Mouse (Mus musculus) hindbrain, embryonic 15.5 days (tissue): ENCODE measurements around the gene Fam240a. TPM values are rescaled to one million over a fixed set of nuclear protein-coding genes. Genes with fewer than 3 reads are reported as not detected.

Experiments used
- ATAC-seq: fragments of 200-750 bp; cut with Nextera tagmentation; 2 replicates; pipeline ENCODE4 v1.8.0; 2017; ENCODE audit warnings: low read depth, moderate number of reproducible peaks, moderate TSS enrichment; ENCODE audit not compliant: low FRiP score
- H3K27ac ChIP-seq: fragments of 300-500 bp; sonication (generic); replicated peaks from 2 replicates; pipeline ENCODE4 v1.5.1; 2015; ENCODE audit warnings: mild to moderate bottlenecking, inconsistent platforms
- H3K27me3 ChIP-seq: fragments of 300-500 bp; sonication (generic); 2 replicates; pipeline ENCODE4 v1.6.1; 2015; ENCODE audit warnings: control low read depth, inconsistent platforms
- H3K36me3 ChIP-seq: fragments of 300-500 bp; sonication (generic); 2 replicates; pipeline ENCODE4 v1.6.1; 2015; ENCODE audit warnings: control low read depth, inconsistent platforms
- H3K4me1 ChIP-seq: fragments of 300-500 bp; sonication (generic); replicated peaks from 2 replicates; pipeline ENCODE4 v1.6.1; 2015; ENCODE audit warnings: control low read depth, inconsistent platforms
- H3K4me2 ChIP-seq: fragments of 300-500 bp; sonication (generic); 2 replicates; pipeline ENCODE4 v1.6.1; 2015; ENCODE audit warnings: moderate library complexity, mild to moderate bottlenecking, inconsistent platforms
- H3K4me3 ChIP-seq: fragments of 300-500 bp; sonication (generic); 2 replicates; pipeline ENCODE4 v1.5.1; 2015; ENCODE audit warnings: mild to moderate bottlenecking, inconsistent platforms
- H3K9ac ChIP-seq: fragments of 300-500 bp; sonication (generic); 2 replicates; pipeline ENCODE4 v1.6.1; 2015; ENCODE audit warnings: inconsistent platforms
- H3K9me3 ChIP-seq: fragments of 300-500 bp; sonication (generic); 2 replicates; pipeline ENCODE4 v1.6.1; 2016; ENCODE audit warnings: control low read depth, inconsistent platforms
- whole genome bisulfite sequencing: fragments of 180-500 bp; shearing (Covaris S2); methylation state at CpG from one replicate; pipeline ENCODE4 v1.1.7; 2015; 5-methylcytosine and 5-hydroxymethylcytosine counted together
- polyA plus RNA-seq: library from polyadenylated mRNA; unstranded; fragments of >200 nt; fragmentation: Nextera tagmentation; extraction: Ambion mirVana; gene quantifications from 2 replicates; pipeline ENCODE4 v1.2.1, GENCODE M21; 2015

Fam240a gene
- polyA plus RNA-seq, 1 experiment from 2014 or later: not detected

GRCm38 (mm10) chr9:110907201-110907837 lies 9.3 kb downstream of the Fam240a start:
- no peaks in the 10 kb centered on the region for H3K27me3 ChIP-seq
- H3K27ac ChIP-seq: no peak overlapping the region
- WGBS: 94% methylated on average over 11 of the region's 11 CpGs
- ATAC-seq: no peak
- no peak overlapping the region for H3K4me2 ChIP-seq
- H3K4me3 ChIP-seq: no peak overlapping the region
- no peaks in the 10 kb centered on the region for H3K36me3 ChIP-seq
- H3K4me1 ChIP-seq: no peaks in the 10 kb centered on the region
- H3K9ac ChIP-seq: no peak overlapping the region
- H3K9me3 ChIP-seq: no peaks in the 10 kb centered on the region

DNA sequence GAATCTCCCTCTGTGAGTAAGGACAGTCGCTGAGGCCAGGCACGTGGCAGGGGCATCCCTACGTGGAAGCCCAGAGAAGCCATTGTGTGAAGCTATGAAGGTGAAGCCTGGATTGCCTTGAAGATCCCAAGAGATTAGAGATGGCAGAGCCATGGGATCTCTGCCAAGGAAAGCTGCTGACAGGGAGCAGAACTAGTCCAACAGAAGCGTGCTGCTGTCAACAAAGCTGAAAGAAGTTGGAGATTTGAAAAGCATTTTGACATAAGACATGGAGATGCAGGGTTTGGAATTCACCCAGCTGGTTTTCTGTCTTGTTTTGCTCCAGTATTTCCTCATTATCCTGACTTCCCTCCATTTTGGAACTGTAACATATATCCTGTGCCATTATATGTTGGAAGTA lies 14.4 kb downstream of the Fam240a start:
- H3K27me3 ChIP-seq: no peaks in the 10 kb centered on the region
- WGBS: 73% methylated on average over 4 of the region's 4 CpGs
- H3K36me3 ChIP-seq: no peaks in the 10 kb centered on the region
- no peaks in the 10 kb centered on the region for H3K9me3 ChIP-seq
- no peak overlapping the region for H3K27ac ChIP-seq
- no peak overlapping the region for H3K4me2 ChIP-seq
- no peak overlapping the region for H3K9ac ChIP-seq
- no peak overlapping the region for H3K4me3 ChIP-seq
- ATAC-seq: no peak
- H3K4me1 ChIP-seq: no peaks in the 10 kb centered on the region

DNA sequence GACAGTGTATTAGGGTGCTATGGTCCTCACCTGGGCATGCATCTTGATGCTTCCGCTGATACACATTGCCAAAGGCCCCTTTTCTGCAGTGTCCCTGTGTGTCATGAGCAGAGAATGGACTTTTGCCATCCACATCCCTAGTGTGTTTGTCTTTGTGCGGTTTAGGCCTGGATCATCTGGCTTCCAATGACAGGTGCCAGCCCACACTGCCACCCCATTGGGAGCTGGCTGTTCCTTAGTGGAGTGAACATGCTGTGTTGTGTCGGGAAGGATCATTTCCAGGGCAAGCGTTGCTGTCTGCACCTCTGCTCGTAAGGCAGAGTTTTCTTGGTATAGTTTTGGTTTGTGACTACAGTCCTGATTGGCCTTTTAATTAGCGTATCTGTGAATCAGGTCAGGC lies 15.5 kb downstream of the Fam240a start:
- WGBS: 75% methylated on average over 6 of the region's 6 CpGs
- no peaks in the 10 kb centered on the region for H3K9me3 ChIP-seq
- no peak overlapping the region for H3K4me2 ChIP-seq
- H3K36me3 ChIP-seq: no peaks in the 10 kb centered on the region
- H3K4me3 ChIP-seq: no peak overlapping the region
- ATAC-seq: no peak
- H3K9ac ChIP-seq: no peak overlapping the region
- H3K4me1 ChIP-seq: 0 out of 2 replicates have a peak, but pooled peaks cover 3% of the 10 kb centered on the region
- H3K27ac ChIP-seq: no peak overlapping the region
- no peaks in the 10 kb centered on the region for H3K27me3 ChIP-seq

- no peaks in the 10 kb centered on the region for H3K36me3 ChIP-seq
- 60% methylated on average over 10 of the region's 10 CpGs for WGBS
- 0 out of 2 replicates have a peak, but pooled peaks cover 8% of the 10 kb centered on the region for H3K4me1 ChIP-seq
- no peak overlapping the region for H3K4me3 ChIP-seq
- H3K9me3 ChIP-seq: no peaks in the 10 kb centered on the region
- no peaks in the 10 kb centered on the region for H3K27me3 ChIP-seq
- ATAC-seq: no peak
- no peak overlapping the region for H3K27ac ChIP-seq
- H3K4me2 ChIP-seq: no peak overlapping the region
- H3K9ac ChIP-seq: no peak overlapping the region
Measured at GRCm38 (mm10) chr9:110899451-110900008, 17.1 kb downstream of the Fam240a start.

DNA sequence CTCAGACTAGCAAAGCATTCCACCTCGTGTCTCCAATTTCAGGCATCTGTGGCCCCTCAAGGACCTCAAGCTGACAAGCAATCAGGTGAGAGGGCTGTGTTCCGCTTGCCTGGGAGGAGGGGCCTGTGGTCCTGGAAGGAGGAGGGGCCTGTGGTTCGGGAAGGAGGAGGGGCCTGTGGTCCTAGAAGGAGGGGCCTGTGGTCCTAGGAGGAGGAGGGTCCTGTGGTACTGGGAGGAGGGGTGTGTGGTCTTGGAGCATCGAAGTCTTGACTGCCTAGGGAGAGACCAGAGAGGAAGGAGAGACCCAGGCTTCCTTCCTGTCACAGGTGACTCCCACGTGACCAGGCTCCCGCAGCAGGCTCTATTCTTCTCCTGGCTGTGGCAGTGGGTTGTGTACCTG lies 20.1 kb downstream of the Fam240a start:
- Histone ChIP-seq H3K36me3 (no peaks in the 10 kb centered on the region), H3K4me1 (0 out of 2 replicates have a peak, but pooled peaks cover 8% of the 10 kb centered on the region), H3K27ac (no peak overlapping the region), H3K9me3 (no peaks in the 10 kb centered on the region), H3K27me3 (no peaks in the 10 kb centered on the region), H3K4me3 (no peak overlapping the region), H3K4me2 (0 out of 2 replicates have a peak overlapping the region, but pooled peaks have one; percentile 9), H3K9ac (no peak overlapping the region)
- ATAC-seq: 0 out of 2 replicates have a peak, but pooled peaks have one; percentile 51
- WGBS: 13% methylated on average over 6 of the region's 6 CpGs

DNA sequence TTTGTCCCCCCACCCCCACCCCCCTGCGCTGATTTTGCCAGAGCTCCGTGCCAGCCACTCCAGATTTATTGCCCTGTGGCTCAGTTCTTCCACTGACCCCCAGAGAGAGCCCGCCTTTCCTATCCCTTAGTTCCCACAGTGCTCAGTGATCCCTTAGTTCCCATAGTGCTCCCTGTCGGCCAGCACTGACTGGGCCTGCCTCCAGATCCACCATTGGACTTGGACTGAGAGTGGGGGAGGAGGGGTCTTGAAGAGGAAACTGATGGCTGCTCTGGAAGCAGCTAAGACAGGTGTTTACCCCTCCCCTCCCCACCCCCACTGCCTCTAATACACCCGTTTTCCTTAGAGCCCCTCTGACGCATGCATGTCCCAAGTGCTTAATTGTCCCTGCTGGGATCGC lies 20.7 kb downstream of the Fam240a start:
- no peak for ATAC-seq
- no peaks in the 10 kb centered on the region for H3K36me3 ChIP-seq
- H3K27me3 ChIP-seq: no peaks in the 10 kb centered on the region
- 19% methylated on average over 7 of the region's 7 CpGs for WGBS
- 0 out of 2 replicates have a peak, but pooled peaks cover 8% of the 10 kb centered on the region for H3K4me1 ChIP-seq
- no peak overlapping the region for H3K4me3 ChIP-seq
- H3K9me3 ChIP-seq: no peaks in the 10 kb centered on the region
- H3K9ac ChIP-seq: no peak overlapping the region
- no peak overlapping the region for H3K27ac ChIP-seq
- 0 out of 2 replicates have a peak overlapping the region, but pooled peaks have one; percentile 9 for H3K4me2 ChIP-seq

DNA sequence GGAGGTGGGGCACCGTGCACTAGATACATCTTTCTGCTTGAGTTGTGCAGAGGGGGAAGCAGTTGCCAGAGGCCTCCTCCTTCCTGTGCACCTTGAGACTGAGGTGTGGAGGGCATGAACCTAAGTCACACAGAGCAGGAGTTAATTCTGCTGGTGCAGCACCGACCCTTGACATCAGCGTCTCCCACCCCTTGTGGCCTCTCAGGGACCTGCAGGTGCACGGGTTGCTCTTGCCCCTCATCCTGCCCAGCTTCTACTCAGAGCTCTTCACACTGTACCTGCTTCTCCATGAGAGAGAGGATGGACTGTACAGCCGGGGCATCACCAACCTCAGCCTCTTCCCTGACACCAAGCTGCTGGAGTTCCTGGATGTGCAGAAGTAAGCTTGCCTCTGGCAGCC lies 21.2 kb downstream of the Fam240a start:
- no peak overlapping the region for H3K4me2 ChIP-seq
- H3K4me3 ChIP-seq: no peak overlapping the region
- H3K27ac ChIP-seq: no peak overlapping the region
- no peak overlapping the region for H3K9ac ChIP-seq
- no peaks in the 10 kb centered on the region for H3K36me3 ChIP-seq
- no peaks in the 10 kb centered on the region for H3K27me3 ChIP-seq
- H3K9me3 ChIP-seq: no peaks in the 10 kb centered on the region
- no peak for ATAC-seq
- H3K4me1 ChIP-seq: 0 out of 2 replicates have a peak, but pooled peaks cover 8% of the 10 kb centered on the region
- WGBS: 63% methylated on average over 5 of the region's 5 CpGs

- Histone ChIP-seq H3K36me3 (no peaks in the 10 kb centered on the region), H3K4me3 (no peak overlapping the region), H3K9me3 (no peaks in the 10 kb centered on the region), H3K9ac (no peak overlapping the region), H3K27me3 (no peaks in the 10 kb centered on the region), H3K4me1 (0 out of 2 replicates have a peak, but pooled peaks cover 8% of the 10 kb centered on the region), H3K27ac (no peak overlapping the region), H3K4me2 (no peak overlapping the region)
- no peak for ATAC-seq
- WGBS: 66% methylated on average over 10 of the region's 10 CpGs
Measured at GRCm38 (mm10) chr9:110893429-110893828, 23.2 kb downstream of the Fam240a start.

GRCm38 (mm10) chr9:110892552-110892951 lies 24.1 kb downstream of the Fam240a start:
- Histone ChIP-seq H3K27ac (no peak overlapping the region), H3K9me3 (no peaks in the 10 kb centered on the region), H3K4me1 (0 out of 2 replicates have a peak, but pooled peaks cover 8% of the 10 kb centered on the region), H3K4me3 (no peak overlapping the region), H3K9ac (no peak overlapping the region), H3K36me3 (no peaks in the 10 kb centered on the region), H3K4me2 (no peak overlapping the region), H3K27me3 (no peaks in the 10 kb centered on the region)
- 87% methylated on average over 3 of the region's 3 CpGs for WGBS
- no peak for ATAC-seq

GRCm38 (mm10) chr9:110891077-110891828 lies 25.4 kb downstream of the Fam240a start:
- no peaks in the 10 kb centered on the region for H3K36me3 ChIP-seq
- H3K4me1 ChIP-seq: 0 out of 2 replicates have a peak, but pooled peaks cover 5% of the 10 kb centered on the region
- no peak overlapping the region for H3K9ac ChIP-seq
- H3K4me2 ChIP-seq: no peak overlapping the region
- ATAC-seq: no peak
- H3K27ac ChIP-seq: no peak overlapping the region
- no peak overlapping the region for H3K4me3 ChIP-seq
- H3K9me3 ChIP-seq: no peaks in the 10 kb centered on the region
- 88% methylated on average over 12 of the region's 12 CpGs for WGBS
- no peaks in the 10 kb centered on the region for H3K27me3 ChIP-seq

DNA sequence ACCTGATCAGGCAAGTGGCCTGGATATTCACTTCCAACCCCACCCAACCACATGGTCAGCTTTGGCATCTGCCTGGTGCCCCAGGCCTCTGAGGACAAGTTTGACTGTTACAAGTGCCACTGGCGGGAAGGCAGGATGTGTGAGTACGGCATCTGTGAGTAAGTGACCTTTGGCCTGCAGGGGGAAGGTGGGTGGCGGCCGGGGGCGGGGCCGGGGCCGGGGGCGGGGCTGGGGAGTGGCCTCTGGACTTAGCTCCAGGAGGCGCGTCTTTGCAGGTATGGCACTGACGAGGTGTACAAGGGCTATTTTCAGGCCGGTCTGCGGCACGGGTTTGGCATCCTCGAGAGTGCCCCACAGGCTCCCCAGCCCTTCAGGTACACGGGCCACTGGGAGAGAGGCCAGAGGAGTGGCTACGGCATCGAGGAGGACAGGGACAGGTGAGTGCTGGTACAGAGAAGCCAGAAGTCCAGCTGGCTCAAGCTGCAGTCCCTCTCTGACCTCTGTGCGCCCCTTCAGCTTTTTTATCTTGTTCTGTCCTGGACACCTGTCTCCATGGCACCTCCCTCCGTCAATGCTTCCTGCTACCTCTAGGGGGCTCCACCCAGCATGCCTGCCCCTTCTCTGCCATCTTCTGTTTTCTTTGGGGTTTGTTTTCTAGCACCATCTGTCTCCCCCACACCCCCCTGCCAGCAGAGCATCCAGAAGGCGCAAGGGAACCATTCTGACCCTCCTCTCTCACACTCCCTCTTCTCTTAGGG lies 26.5 kb downstream of the Fam240a start:
- WGBS: 19% methylated on average over 21 of the region's 21 CpGs
- Histone ChIP-seq H3K9me3 (no peaks in the 10 kb centered on the region), H3K4me2 (no peak overlapping the region), H3K4me3 (no peak overlapping the region), H3K36me3 (no peaks in the 10 kb centered on the region), H3K4me1 (no peaks in the 10 kb centered on the region), H3K9ac (no peak overlapping the region), H3K27me3 (no peaks in the 10 kb centered on the region), H3K27ac (no peak overlapping the region)
- no peak for ATAC-seq
